Mouse (Mus musculus): ENCODE measurements around the gene Phlpp2. TPM values are rescaled to one million over a fixed set of nuclear protein-coding genes. Genes with fewer than 3 reads are reported as not detected.

Phlpp2 gene
- polyA plus RNA-seq, 1 experiment = 3.0 TPM

DNA sequence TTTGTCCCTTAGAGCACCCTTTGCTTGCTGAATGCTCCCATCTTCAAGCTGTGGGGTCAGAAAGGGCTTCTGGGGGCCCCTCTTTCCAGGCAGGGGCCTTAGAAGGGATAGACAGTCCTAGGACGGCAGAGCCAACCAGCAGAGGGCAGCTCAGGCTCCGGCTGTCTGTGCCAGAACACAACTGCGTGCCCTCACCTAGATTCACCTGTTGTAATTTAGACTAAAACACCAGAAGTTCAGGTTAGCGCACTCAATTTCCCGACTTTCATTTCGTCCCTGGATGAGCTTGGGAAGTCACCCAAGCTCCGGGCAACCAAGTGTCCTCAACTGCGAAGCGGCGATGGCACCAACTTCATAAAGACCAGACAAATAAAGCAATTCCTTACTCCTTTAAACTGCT, 100.5 kb downstream of the Phlpp2 start:
- TF ChIP-seq MYOG (IDR thresholded peaks at IDR 0.05; ENCODE audit: control insufficient read depth, extremely low read depth, insufficient read length) = no peak
- TF ChIP-seq CTCF (IDR thresholded peaks at IDR 0.05; ENCODE audit: control insufficient read depth, insufficient read depth, insufficient read length) = no peak
- TF ChIP-seq MYOD1 (IDR thresholded peaks at IDR 0.05; ENCODE audit: control insufficient read depth, insufficient read length, low read depth) = no peak
- no peak for TF ChIP-seq CEBPB (IDR thresholded peaks at IDR 0.05; ENCODE audit: low read depth)
- TF ChIP-seq USF1 (IDR thresholded peaks at IDR 0.05; ENCODE audit: low read depth) = no peak
- TF ChIP-seq MAX (IDR thresholded peaks at IDR 0.05) = no peak
- TF ChIP-seq FOSL1 (IDR thresholded peaks at IDR 0.05; ENCODE audit: insufficient read depth, low read length, poor library complexity, severe bottlenecking) = no peak
- H3ac ChIP-seq (ENCODE audit: control insufficient read depth, insufficient read length, low read depth) = no peak overlapping the region
- H3K79me2 ChIP-seq (ENCODE audit: control insufficient read depth, insufficient read depth) = no peaks in the 10 kb centered on the region
- H3K79me3 ChIP-seq (ENCODE audit: low read depth) = no peaks in the 10 kb centered on the region
- H3K27me3 ChIP-seq (ENCODE audit: control insufficient read depth, insufficient read depth, insufficient read length) = peaks cover 16% of the 10 kb centered on the region
- H3K4me3 ChIP-seq (ENCODE audit: insufficient read depth, poor library complexity, severe bottlenecking) = no peak overlapping the region
- H3K36me3 ChIP-seq (ENCODE audit: control insufficient read depth, insufficient read depth) = no peaks in the 10 kb centered on the region

DNA sequence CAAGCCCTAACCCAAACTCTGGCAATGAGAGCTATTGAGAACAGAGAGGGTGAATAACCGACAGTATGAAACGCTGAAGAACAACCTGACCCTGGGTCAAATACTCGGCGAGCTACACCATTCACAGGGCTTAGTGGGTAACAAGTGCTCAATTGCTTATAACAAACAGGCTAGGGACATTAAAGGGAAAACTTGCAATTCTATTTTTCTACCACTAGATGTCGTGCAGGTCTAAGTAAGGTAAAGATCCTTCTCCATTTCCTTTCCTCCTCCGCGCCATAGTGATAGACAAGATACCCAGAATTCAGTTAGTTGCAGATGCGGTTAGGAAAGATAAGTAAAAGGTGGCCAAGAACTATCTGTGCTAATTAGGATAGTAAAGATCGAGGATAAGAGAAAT, 102.0 kb downstream of the Phlpp2 start:
- Histone ChIP-seq H3K79me3 (ENCODE audit: low read depth) (no peaks in the 10 kb centered on the region), H3K79me2 (ENCODE audit: control insufficient read depth, insufficient read depth) (no peaks in the 10 kb centered on the region), H3K4me3 (ENCODE audit: insufficient read depth, poor library complexity, severe bottlenecking) (no peak overlapping the region), H3ac (ENCODE audit: control insufficient read depth, insufficient read length, low read depth) (no peak overlapping the region), H3K27me3 (ENCODE audit: control insufficient read depth, insufficient read depth, insufficient read length) (peaks cover 16% of the 10 kb centered on the region), H3K36me3 (ENCODE audit: control insufficient read depth, insufficient read depth) (no peaks in the 10 kb centered on the region)
- TF ChIP-seq USF1 (IDR thresholded peaks at IDR 0.05; ENCODE audit: low read depth) (no peak), CTCF (IDR thresholded peaks at IDR 0.05; ENCODE audit: control insufficient read depth, insufficient read depth, insufficient read length) (peak; percentile 6)

DNA sequence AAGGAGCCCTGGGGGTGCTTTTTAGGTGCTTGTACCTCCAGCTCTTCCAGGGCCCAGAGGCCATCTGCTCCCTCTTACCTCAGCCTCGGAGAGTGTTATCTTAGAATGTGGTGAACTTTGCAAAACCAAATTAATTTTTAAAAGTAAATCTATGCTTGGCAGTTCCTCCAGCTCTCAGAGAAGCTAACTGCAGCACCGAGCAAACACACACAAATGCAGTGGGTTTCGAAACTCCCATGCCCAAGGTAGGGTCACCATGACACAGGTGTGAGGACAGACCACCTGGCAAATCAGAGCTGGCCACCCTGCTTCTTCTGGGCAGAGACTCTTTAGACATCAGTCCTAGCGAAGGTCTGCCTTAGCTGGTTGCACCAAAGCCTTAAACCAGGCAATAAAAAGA, 104.6 kb downstream of the Phlpp2 start:
- Histone ChIP-seq H3K79me2 (ENCODE audit: control insufficient read depth, insufficient read depth) (no peaks in the 10 kb centered on the region), H3K79me3 (ENCODE audit: low read depth) (no peaks in the 10 kb centered on the region), H3ac (ENCODE audit: control insufficient read depth, insufficient read length, low read depth) (no peak overlapping the region), H3K4me3 (ENCODE audit: insufficient read depth, poor library complexity, severe bottlenecking) (no peak overlapping the region), H3K27me3 (ENCODE audit: control insufficient read depth, insufficient read depth, insufficient read length) (peaks cover 17% of the 10 kb centered on the region), H3K36me3 (ENCODE audit: control insufficient read depth, insufficient read depth) (no peaks in the 10 kb centered on the region)
- no peak for TF ChIP-seq MYOG (IDR thresholded peaks at IDR 0.05; ENCODE audit: control insufficient read depth, extremely low read depth, insufficient read length)
- TF ChIP-seq CTCF (IDR thresholded peaks at IDR 0.05; ENCODE audit: control insufficient read depth, insufficient read depth, insufficient read length) = no peak
- TF ChIP-seq MYOD1 (IDR thresholded peaks at IDR 0.05; ENCODE audit: control insufficient read depth, insufficient read length, low read depth) = no peak
- no peak for TF ChIP-seq CEBPB (IDR thresholded peaks at IDR 0.05; ENCODE audit: low read depth)
- no peak for TF ChIP-seq USF1 (IDR thresholded peaks at IDR 0.05; ENCODE audit: low read depth)
- TF ChIP-seq MAX (IDR thresholded peaks at IDR 0.05) = no peak
- TF ChIP-seq FOSL1 (IDR thresholded peaks at IDR 0.05; ENCODE audit: insufficient read depth, low read length, poor library complexity, severe bottlenecking) = no peak

DNA sequence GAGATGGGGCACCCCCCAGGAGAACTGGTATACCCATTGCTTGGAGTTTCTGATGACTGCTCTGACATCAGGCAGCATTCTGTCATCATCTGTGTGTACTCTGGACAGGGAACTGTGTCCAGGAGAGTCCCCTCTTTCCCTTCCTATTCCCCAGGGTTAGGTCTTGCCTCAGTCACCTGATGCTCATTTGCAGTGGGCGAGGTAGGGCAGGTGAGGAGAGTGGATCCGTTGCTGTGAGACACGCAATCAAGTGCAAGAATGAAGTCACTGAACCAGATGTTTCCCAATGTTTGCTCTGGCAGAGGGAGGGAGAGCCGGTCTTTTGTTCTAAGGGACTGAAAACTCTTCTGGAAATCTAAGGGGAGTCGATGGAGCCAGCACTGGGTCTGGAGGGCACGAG, 111.0 kb downstream of the Phlpp2 start:
- Histone ChIP-seq H3K79me2 (ENCODE audit: control insufficient read depth, insufficient read depth) (no peaks in the 10 kb centered on the region), H3K79me3 (ENCODE audit: low read depth) (no peaks in the 10 kb centered on the region), H3K4me3 (ENCODE audit: insufficient read depth, poor library complexity, severe bottlenecking) (no peak overlapping the region), H3K36me3 (ENCODE audit: control insufficient read depth, insufficient read depth) (no peaks in the 10 kb centered on the region), H3ac (ENCODE audit: control insufficient read depth, insufficient read length, low read depth) (no peak overlapping the region), H3K27me3 (ENCODE audit: control insufficient read depth, insufficient read depth, insufficient read length) (peaks cover 24% of the 10 kb centered on the region)
- no peak for TF ChIP-seq USF1 (IDR thresholded peaks at IDR 0.05; ENCODE audit: low read depth)
- TF ChIP-seq MYOD1 (IDR thresholded peaks at IDR 0.05; ENCODE audit: control insufficient read depth, insufficient read length, low read depth) = no peak
- TF ChIP-seq MAX (IDR thresholded peaks at IDR 0.05) = no peak
- no peak for TF ChIP-seq MYOG (IDR thresholded peaks at IDR 0.05; ENCODE audit: control insufficient read depth, extremely low read depth, insufficient read length)
- no peak for TF ChIP-seq CTCF (IDR thresholded peaks at IDR 0.05; ENCODE audit: control insufficient read depth, insufficient read depth, insufficient read length)
- no peak for TF ChIP-seq FOSL1 (IDR thresholded peaks at IDR 0.05; ENCODE audit: insufficient read depth, low read length, poor library complexity, severe bottlenecking)
- no peak for TF ChIP-seq CEBPB (IDR thresholded peaks at IDR 0.05; ENCODE audit: low read depth)

DNA sequence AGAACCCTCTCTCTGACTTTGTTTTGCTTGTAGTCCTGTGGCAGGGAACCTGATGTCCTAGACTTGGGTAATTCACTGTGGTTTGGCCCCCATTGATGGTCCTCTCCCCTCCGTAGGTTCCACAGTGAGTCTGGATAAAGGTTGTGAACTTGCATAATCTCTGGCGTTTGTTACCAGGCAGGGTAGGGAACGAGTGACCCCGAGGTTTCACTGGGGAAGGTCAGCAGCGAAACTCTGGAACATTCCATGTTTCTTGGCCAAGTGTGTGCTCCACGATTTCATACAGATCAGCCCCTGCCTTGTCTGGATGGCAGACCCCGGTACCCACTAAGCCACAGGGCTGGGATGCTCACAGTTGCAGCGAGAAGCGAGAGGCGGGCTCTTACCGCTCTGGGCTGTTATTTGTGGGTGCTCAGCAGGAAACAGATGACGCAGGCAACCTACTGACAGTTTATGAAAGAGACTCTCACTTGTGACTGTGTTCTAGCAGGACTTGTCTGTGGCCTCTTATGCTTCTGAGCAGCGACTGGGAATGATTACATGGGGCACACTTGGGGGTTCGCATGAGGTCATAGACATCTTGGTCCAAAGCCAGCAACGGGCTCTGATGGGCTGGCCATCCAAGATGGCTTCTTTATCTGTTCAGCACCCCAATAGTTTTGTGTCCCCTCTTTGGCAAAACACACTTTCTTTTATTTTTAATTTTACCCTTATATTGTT, 114.2 kb downstream of the Phlpp2 start:
- Histone ChIP-seq H3K79me2 (ENCODE audit: control insufficient read depth, insufficient read depth) (no peaks in the 10 kb centered on the region), H3K36me3 (ENCODE audit: control insufficient read depth, insufficient read depth) (no peaks in the 10 kb centered on the region), H3K4me3 (ENCODE audit: insufficient read depth, poor library complexity, severe bottlenecking) (no peak overlapping the region), H3K79me3 (ENCODE audit: low read depth) (no peaks in the 10 kb centered on the region), H3K27me3 (ENCODE audit: control insufficient read depth, insufficient read depth, insufficient read length) (peaks cover 40% of the 10 kb centered on the region), H3ac (ENCODE audit: control insufficient read depth, insufficient read length, low read depth) (no peak overlapping the region)
- no peak for TF ChIP-seq FOSL1 (IDR thresholded peaks at IDR 0.05; ENCODE audit: insufficient read depth, low read length, poor library complexity, severe bottlenecking)
- no peak for TF ChIP-seq USF1 (IDR thresholded peaks at IDR 0.05; ENCODE audit: low read depth)
- TF ChIP-seq CEBPB (IDR thresholded peaks at IDR 0.05; ENCODE audit: low read depth) = no peak
- no peak for TF ChIP-seq CTCF (IDR thresholded peaks at IDR 0.05; ENCODE audit: control insufficient read depth, insufficient read depth, insufficient read length)
- TF ChIP-seq MYOD1 (IDR thresholded peaks at IDR 0.05; ENCODE audit: control insufficient read depth, insufficient read length, low read depth) = no peak
- no peak for TF ChIP-seq MYOG (IDR thresholded peaks at IDR 0.05; ENCODE audit: control insufficient read depth, extremely low read depth, insufficient read length)
- TF ChIP-seq MAX (IDR thresholded peaks at IDR 0.05) = no peak

DNA sequence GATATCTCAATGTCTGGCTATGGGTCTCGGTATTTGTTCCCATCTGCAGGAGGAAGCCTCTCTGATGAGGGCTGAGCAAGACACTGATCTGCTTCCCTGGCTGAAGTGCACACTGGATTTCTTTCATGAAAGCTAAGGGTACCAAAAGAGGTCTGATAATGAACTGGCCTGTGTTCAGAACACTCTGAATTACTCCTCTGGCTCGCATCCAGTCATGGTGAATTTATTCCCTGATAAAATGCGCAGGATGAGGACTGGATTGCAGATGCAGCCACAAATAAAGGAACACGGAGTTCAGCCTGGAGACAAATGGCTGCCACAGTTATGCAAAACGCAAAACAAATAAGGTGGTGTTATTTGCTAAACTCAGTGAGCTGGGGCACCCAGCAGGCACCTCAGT, 115.6 kb downstream of the Phlpp2 start:
- TF ChIP-seq MYOD1 (IDR thresholded peaks at IDR 0.05; ENCODE audit: control insufficient read depth, insufficient read length, low read depth) = no peak
- TF ChIP-seq CTCF (IDR thresholded peaks at IDR 0.05; ENCODE audit: control insufficient read depth, insufficient read depth, insufficient read length) = no peak
- no peak for TF ChIP-seq MYOG (IDR thresholded peaks at IDR 0.05; ENCODE audit: control insufficient read depth, extremely low read depth, insufficient read length)
- TF ChIP-seq CEBPB (IDR thresholded peaks at IDR 0.05; ENCODE audit: low read depth) = no peak
- TF ChIP-seq MAX (IDR thresholded peaks at IDR 0.05) = no peak
- no peak for TF ChIP-seq FOSL1 (IDR thresholded peaks at IDR 0.05; ENCODE audit: insufficient read depth, low read length, poor library complexity, severe bottlenecking)
- no peak for TF ChIP-seq USF1 (IDR thresholded peaks at IDR 0.05; ENCODE audit: low read depth)
- H3K27me3 ChIP-seq (ENCODE audit: control insufficient read depth, insufficient read depth, insufficient read length) = peaks cover 40% of the 10 kb centered on the region

More for the DNA sequence above, 115.6 kb downstream of the Phlpp2 start:
- no peaks in the 10 kb centered on the region for H3K79me2 ChIP-seq (ENCODE audit: control insufficient read depth, insufficient read depth)
- no peaks in the 10 kb centered on the region for H3K36me3 ChIP-seq (ENCODE audit: control insufficient read depth, insufficient read depth)
- H3K4me3 ChIP-seq (ENCODE audit: insufficient read depth, poor library complexity, severe bottlenecking) = no peak overlapping the region
- H3ac ChIP-seq (ENCODE audit: control insufficient read depth, insufficient read length, low read depth) = no peak overlapping the region
- H3K79me3 ChIP-seq (ENCODE audit: low read depth) = no peaks in the 10 kb centered on the region

Measured in C2C12 (cell line).